Mouse (Mus musculus) testis, adult 2 months (tissue): ENCODE results near the gene Sema4d.

ENCODE experiments used
- CTCF ChIP-seq: fragments of 200-500 bp; IDR thresholded peaks from 2 replicates; pipeline ENCODE4 v1.5.1; 2012; ENCODE audit warnings: low read depth, mild to moderate bottlenecking, inconsistent platforms, low read length, moderate library complexity; ENCODE audit not compliant: control insufficient read depth, insufficient read depth, insufficient replicate concordance
- POLR2A ChIP-seq: fragments of 200-500 bp; IDR thresholded peaks from 2 replicates; pipeline ENCODE4 v1.6.1; 2012; ENCODE audit warnings: low read depth, mild to moderate bottlenecking, inconsistent platforms, low read length, moderate library complexity; ENCODE audit not compliant: control insufficient read depth

DNA sequence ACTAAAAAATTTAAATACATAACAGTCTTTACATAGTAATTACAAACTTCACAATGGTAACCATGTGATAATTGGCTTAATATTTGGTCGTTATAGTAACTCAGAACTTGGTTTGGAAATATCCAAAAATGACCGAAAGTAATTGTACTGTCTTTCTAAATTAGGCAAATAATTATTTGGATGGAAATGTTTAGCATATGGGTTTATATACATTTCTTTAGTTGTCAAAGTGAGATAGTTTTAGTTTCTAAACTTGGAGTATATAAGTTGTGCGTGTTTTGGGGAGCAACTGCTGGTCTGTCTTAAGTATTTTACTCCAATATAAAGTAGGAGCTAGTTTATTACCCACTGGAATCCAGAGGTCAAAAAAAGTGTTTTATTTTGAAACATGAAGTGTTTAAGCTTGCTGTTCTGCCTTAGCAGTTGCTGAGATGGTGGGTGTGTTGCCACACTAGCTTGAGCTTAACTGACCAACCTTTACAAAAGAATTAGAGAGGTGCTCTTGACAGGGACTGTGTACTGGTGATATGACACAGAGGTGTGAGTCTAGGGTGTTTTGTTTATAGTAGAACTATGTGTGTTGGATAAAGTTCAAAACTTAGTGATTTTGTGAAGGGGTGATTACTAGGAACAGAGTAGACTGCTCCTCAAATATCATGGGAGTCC, 147.1 kb downstream of the Sema4d start:
- TF ChIP-seq CTCF (no peak), POLR2A (no peak)
